Mouse (Mus musculus) heart, adult 11 months (tissue): ENCODE measurements around the gene Samd14.
A peak's percentile ranks its signal among the peaks of the same experiment; 100 is the strongest.
"Not testable (repeated sequence)": the region's sequence is repeated elsewhere in the genome, so short reads cannot be mapped to it uniquely, and the experiment has no call there.

ENCODE experiments used
- DNase-seq: peaks from one replicate; pipeline ENCODE4 v3.0.0; 2022

Samd14 gene

GRCm38 (mm10) chr11:95009629-95010014 is at the start of gene Samd14:
TSS of gene Samd14 (plus strand) at chr11:95009879.
- peak; percentile 98 for DNase-seq

DNA sequence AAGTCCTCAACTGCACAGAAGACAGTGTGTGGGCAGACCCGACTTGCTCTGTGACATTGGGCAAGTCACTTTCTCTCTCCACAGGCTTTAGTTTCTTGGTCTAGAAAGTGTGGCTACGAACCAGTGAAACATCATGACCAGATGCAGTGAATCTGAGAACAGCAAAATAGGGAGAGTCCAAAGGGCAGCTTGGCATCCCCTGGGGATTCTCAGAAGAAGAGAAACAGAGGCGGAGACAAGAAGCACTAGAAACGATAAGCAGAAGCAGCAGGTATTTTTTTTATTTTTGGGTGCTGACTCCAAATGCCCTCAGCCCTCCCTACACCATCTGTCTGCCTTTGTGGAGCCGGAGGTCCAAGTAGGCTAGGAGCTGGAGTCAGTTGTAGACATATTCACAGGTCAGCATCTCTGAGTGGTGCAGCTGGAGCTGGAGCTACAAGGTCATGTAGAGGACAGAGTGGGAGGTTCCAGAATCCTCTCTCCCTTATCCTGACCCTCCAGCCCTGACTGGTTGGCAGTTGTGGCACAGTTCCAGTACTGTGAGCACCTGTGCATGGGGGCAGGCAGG is 47.1 kb upstream of the Samd14 start:
- no peak for DNase-seq

- no peak for DNase-seq
These were observed 42.3 kb upstream of the Samd14 start, which contains the start of gene Hils1 for GRCm38 (mm10) chr11:94967419-94967818. TSS of gene Hils1 (plus strand) at chr11:94967593.

GRCm38 (mm10) chr11:94968187-94968586 is 41.5 kb upstream of the Samd14 start:
- DNase-seq: no peak

GRCm38 (mm10) chr11:94969709-94970108 is 40.0 kb upstream of the Samd14 start:
- not testable (repeated sequence) for DNase-seq

DNA sequence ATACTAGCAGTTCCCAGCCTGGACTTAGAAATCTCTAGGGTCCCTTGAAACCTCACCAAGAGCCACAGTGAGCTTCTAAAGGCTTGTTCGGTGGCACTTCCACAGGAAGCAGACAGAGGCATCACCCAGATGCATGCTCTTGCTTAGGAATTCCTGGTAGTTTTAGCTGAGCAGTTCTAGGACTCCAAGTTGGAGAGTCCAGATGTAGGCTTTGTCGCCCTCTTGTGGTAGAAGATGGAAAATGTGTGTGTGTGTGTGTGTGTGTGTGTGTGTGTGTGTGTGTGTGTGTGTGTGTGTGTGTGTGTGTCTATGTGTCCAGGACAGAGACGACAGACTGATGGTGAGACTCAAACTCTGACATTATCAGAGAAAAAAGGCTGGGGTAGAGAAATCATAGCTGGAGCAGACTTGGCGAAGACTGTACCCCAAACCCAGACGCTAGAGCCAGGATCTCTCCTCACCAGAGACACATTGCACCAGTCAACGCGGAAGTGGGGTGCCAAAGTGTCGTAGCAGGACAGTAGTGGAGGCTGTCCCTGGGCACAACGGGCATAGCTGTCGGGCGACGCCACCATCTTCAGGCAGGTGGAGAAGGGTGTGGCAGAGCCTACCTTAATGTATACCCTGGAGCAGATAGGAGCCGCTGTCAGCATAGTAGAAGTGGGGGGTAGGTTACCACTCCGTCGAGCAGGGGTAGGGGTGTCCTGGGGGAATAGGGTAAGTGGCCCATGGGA is 39.3 kb upstream of the Samd14 start:
- peak; percentile 93 for DNase-seq

GRCm38 (mm10) chr11:94971895-94972615 is 37.6 kb upstream of the Samd14 start:
- DNase-seq: no peak

DNA sequence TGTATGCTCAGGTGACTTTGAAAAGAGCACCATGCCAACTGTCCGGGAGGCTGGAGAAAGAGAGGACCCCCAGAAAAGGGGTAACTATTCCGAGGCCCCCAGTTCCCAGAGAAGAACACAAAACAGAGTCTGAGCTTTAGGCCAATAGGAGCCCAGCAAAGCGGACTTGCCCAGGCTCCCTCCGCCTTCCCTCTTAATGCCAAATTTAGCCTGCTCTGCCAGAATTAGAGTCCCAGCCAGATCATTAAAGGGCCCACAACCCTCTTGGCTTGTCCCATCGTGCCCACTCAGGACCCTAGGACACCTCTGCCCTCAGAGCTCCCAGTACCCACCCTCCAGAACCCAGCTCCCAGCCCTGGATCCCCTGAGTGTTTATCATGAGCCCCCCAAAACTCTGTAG is 36.8 kb upstream of the Samd14 start:
- no peak for DNase-seq

GRCm38 (mm10) chr11:94973313-94973712 is 36.4 kb upstream of the Samd14 start:
- DNase-seq: peak; percentile 96

GRCm38 (mm10) chr11:94974951-94975350 is 34.7 kb upstream of the Samd14 start:
- peak; percentile 96 for DNase-seq

- peak; percentile 97 for DNase-seq
These were observed 33.5 kb upstream of the Samd14 start, which contains the start of gene Sgca for GRCm38 (mm10) chr11:94976199-94976598. TSS of gene Sgca (minus strand) at chr11:94976327.

DNA sequence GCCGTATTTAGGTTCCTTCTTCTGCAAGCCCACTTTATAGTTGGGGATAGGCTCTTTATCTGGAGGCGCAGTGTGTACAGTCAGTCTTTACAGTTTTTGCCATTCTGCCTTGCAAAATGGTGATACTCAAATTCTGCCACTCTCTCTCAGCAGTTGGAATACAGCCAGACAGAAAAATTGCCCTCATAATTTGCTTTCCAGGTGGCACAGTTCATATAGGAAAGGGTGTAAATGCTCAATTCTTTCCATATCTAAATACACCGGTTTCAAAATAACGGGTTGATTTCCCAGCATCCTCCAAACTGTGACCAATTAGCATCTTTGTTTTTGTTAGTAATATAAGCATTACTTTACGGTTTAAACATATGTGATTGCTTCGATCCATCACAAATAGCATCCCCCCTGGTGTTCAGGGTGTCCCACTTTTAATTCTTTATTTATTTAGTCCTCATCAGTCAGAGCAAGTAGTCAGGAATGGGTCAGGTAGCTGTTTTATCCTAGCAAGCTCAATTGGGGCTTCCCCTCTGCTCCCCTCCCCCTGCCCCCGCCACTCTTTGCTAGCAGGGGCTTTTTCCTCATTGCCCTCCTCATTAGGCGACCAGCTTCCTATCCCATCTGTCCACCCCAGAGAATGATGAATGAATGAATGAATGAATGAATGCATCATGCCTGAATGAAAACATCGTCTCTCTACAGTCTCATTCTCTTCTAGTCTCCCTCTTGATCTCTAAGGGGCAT is 31.3 kb upstream of the Samd14 start:
- no peak for DNase-seq

DNA sequence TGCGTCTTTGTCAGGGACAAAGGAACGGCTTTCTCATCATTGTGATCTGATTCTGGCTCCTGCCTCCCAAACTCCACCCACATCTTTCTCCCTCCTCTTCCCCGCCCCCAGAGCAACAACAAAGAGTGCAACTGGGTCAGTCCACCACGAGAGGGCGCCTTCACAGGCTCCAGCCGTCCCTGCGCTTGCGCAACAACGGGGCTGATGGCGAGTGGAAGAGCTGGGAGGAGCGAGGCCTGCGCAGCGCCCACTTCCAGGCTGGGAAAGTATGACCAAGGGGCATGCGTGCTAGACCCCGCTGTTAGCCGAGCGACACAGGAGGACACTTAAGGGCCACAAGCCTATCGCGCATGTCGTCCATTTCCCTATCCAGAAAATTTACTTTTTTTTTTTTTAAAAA is 30.7 kb upstream of the Samd14 start:
- DNase-seq: peak; percentile 99

DNA sequence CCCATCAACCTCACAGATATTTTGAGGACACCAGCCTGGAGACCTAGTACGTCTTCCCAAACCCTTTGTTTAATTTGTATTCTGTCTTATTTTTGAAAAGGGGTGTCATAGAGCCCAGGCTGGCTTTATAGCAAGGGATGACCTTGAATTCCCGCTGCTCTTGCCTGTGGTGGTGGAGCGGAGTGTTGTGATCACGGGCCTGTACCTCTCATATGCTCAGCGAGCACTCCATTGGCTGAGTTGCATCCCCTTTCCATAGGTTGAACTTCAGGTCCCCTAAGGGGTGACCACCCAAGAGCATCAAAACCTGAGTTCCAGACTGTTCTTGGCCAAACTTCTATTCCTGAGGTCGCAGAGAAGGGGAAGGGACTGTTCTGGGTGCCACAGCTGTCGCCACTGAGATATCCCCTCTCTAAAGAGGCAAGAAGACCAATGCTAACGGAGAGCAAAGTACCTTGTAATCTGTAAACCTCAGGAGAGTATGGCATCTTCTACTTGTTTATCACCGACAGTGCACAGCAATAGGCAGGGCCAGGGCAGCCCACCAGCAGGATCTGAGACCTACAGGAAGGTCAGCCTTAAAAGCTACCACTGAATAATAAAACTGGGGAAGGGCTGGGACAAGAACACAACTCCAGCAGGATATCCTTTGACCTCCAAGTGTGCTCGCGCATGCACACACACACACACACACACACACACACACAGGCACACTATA is 30.1 kb upstream of the Samd14 start:
- DNase-seq: no peak

DNA sequence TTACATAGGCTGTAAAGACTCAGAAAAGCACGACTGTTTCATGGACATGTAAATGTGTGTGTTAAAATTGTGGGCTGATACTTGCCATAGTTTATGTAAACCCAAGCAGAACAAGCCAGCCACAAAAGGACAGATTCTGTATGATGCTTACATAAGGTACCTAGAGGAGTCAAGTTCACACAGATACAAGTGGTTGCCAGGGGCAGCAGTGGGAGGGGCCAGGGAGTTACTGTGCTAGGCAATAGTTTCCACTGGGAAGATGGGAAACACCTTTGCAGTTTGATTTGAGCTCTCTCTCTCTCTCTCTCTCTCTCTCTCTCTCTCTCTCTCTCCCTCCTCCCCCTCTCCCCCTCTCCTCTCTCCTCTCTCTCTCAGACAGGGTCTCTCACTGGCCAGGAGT is 24.5 kb upstream of the Samd14 start:
- DNase-seq: no peak

DNA sequence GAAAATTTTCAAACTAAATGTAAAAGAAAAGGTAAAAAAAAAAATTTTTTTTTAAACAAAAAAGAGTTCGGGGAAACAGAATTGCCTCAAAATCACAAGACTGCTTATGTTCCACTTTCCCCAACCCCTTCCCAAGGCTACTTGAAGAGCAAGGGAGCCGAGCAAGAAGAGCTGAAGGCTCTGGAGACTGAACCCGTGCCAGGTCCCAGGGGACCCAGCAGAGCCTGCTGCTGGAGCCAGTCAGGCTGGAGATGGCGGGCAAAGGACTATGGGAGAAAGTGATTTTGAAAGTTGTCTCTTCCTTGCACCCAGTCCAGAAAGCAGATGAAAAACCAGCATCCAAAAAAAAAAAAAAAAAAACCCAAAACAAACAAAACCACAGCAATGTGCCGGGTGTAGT is 23.9 kb upstream of the Samd14 start:
- DNase-seq: no peak

GRCm38 (mm10) chr11:94986435-94986834 is 23.2 kb upstream of the Samd14 start:
- DNase-seq: no peak

GRCm38 (mm10) chr11:94987341-94987740 is 22.3 kb upstream of the Samd14 start:
- no peak for DNase-seq

GRCm38 (mm10) chr11:94987851-94988250 is 21.8 kb upstream of the Samd14 start:
- peak; percentile 93 for DNase-seq

DNA sequence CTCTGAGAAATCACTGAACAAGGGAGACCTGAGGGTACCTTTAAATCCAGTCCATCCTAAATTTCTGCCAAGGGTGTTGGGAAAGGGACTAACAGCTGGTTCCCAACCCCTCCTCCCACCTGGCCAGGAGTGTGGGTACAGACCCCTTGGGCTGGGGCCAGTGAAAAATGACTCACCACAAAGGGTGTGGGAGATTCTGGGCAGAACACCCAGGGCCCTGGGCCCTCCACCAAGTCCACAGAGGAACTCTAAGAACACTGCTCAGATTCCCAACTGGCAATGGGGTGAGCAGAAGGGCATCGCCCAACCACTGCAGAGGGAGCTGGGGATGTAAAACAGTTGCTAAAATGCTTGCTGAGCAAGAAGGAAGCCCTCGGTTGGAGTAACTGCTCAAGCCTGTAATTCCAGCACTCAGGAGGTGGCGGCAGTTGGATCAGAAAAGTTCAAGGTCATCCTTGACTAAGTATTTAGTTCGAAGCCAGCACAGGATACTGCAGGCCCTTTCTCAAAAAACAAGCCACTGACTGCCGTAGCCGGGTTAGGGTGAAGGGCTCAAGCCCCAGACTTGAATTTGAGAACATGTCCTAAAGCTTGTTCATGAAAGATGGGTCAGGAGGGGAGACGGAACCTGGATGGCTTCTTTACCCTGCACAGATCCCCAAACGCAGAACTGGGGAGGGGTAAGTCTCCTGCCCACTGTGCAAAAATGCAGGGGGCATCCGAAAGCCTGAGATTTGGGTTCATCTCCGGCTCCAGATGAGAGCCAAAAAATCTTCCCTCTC is 20.7 kb upstream of the Samd14 start:
- peak; percentile 97 for DNase-seq

DNA sequence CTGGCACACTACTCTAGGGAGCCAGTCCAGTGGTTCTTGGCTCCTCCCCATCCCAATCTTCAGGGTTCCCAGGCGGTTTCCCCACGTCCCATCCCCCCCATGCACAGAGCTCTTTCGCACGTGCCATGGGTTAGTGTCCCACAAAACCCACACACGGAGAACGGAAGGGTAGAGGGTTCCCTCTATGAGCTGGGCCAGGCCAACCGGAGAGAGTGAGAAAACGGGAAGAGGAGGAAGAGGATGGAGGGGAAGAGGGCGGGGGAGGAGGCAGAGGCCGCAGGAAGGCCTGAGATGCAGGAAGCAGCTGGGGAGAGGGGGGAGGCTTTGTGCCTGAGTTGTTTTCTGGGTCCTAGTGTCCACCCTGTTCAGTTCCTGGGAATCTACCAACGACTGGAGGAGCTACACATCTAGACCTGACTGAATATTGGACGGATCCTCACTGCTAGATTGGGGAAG is 20.1 kb upstream of the Samd14 start:
- DNase-seq: peak; percentile 99
